Mouse (Mus musculus) liver, embryonic 15.5 days (tissue): ENCODE results near the gene Ppp1r14b. TPM values are rescaled to one million over a fixed set of nuclear protein-coding genes. Genes with fewer than 3 reads are reported as not detected.
A peak's percentile ranks its signal among the peaks of the same experiment; 100 is the strongest.

Experiments used
- ATAC-seq: fragments of 200-750 bp; cut with Nextera tagmentation; 2 replicates; pipeline ENCODE4 v1.8.0; 2017; ENCODE audit warnings: moderate number of reproducible peaks, mild to moderate bottlenecking, moderate library complexity; ENCODE audit not compliant: insufficient read depth
- H3K27ac ChIP-seq: fragments of 300-500 bp; sonication (generic); replicated peaks from 2 replicates; pipeline ENCODE4 v1.5.1; 2015; ENCODE audit warnings: mild to moderate bottlenecking, inconsistent platforms
- H3K27me3 ChIP-seq: fragments of 300-500 bp; sonication (generic); 2 replicates; pipeline ENCODE4 v1.6.1; 2015; ENCODE audit warnings: mild to moderate bottlenecking, inconsistent platforms
- H3K36me3 ChIP-seq: fragments of 300-500 bp; sonication (generic); replicated peaks from 2 replicates; pipeline ENCODE4 v1.6.1; 2015; ENCODE audit warnings: moderate library complexity, mild to moderate bottlenecking, inconsistent platforms
- H3K4me1 ChIP-seq: fragments of 300-500 bp; sonication (generic); replicated peaks from 2 replicates; pipeline ENCODE4 v1.6.1; 2015; ENCODE audit warnings: inconsistent platforms
- H3K4me2 ChIP-seq: fragments of 300-500 bp; sonication (generic); 2 replicates; pipeline ENCODE4 v1.6.1; 2015; ENCODE audit warnings: moderate library complexity, mild to moderate bottlenecking, inconsistent platforms
- H3K4me3 ChIP-seq: fragments of 300-500 bp; sonication (generic); replicated peaks from 2 replicates; pipeline ENCODE4 v1.5.1; 2015; ENCODE audit warnings: mild to moderate bottlenecking, inconsistent platforms
- H3K9ac ChIP-seq: fragments of 300-500 bp; sonication (generic); 2 replicates; pipeline ENCODE4 v1.6.1; 2015; ENCODE audit warnings: moderate library complexity, mild to moderate bottlenecking, inconsistent platforms
- H3K9me3 ChIP-seq: fragments of 300-500 bp; sonication (generic); replicated peaks from 2 replicates; pipeline ENCODE4 v1.6.1; 2016; ENCODE audit warnings: inconsistent platforms
- WGBS: fragments of 180-500 bp; shearing (Covaris S2); methylation state at CpG from one replicate; pipeline ENCODE4 v1.1.7; 2015; ENCODE audit warnings: mixed read lengths; ENCODE audit not compliant: insufficient replicate concordance; 5-methylcytosine and 5-hydroxymethylcytosine counted together
- polyA plus RNA-seq: library from polyadenylated mRNA; unstranded; fragments of >200 nt; fragmentation: Nextera tagmentation; extraction: Ambion mirVana; gene quantifications from 2 replicates; pipeline ENCODE4 v1.2.1, GENCODE M21; 2015

The Ppp1r14b gene
- polyA plus RNA-seq, 1 experiment from 2014 or later = 51.4 TPM

DNA sequence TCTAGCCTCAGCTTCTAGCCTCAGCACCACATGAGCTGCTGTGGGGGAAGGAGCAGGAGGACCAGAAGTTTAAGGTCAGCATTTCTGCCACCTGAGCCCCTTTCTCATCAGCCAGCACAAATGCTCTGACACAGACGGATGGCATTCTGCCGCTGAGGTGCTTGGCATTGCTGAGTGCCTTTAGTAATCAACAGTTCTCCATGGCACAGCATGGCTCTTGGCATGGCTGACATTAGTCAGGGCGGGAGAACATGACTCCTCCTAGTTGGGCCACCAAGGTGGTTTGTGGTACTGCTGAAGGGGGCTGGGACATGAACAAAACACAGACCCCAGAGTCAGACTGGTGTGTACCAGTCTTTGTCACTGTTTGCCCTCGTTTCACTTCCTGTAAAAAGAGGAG, 26.6 kb upstream of the Ppp1r14b start:
- ATAC-seq = no peak
- Histone ChIP-seq H3K4me2 (no peak overlapping the region), H3K4me1 (peaks cover 54% of the 10 kb centered on the region), H3K36me3 (no peaks in the 10 kb centered on the region), H3K27me3 (no peaks in the 10 kb centered on the region), H3K4me3 (no peak overlapping the region), H3K27ac (no peak overlapping the region), H3K9me3 (no peaks in the 10 kb centered on the region), H3K9ac (no peak overlapping the region)
- 62% methylated on average over 4 of the region's 4 CpGs for WGBS

DNA sequence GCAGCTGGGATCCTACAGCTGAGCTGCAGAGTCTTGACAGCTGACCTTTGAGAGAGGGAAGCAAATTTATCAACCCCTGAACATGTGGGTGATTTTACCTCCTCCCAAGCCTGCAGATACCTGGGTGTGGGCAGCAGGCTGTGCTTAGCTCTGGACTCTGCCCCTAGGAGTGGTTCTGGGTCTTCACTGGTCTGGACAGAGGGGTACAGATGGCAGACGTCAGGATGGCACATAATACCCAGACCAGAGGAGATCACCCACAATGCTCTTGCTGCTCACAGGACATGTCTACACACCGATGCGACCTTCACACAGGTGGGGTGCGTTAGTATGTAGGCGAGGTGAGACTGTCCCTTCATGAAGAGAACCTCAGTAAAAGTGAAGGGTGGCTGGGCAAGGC, 25.2 kb upstream of the Ppp1r14b start:
- peaks cover 3% of the 10 kb centered on the region; the same call in 1 of the 2 replicates for H3K36me3 ChIP-seq
- H3K4me2 ChIP-seq = no peak overlapping the region; the same call in 1 of the 2 replicates
- 80% methylated on average over 5 of the region's 5 CpGs for WGBS
- H3K9ac ChIP-seq = no peak overlapping the region
- peaks cover 57% of the 10 kb centered on the region for H3K4me1 ChIP-seq
- H3K27ac ChIP-seq = no peak overlapping the region
- no peaks in the 10 kb centered on the region for H3K9me3 ChIP-seq
- ATAC-seq = no peak
- H3K27me3 ChIP-seq = no peaks in the 10 kb centered on the region
- no peak overlapping the region for H3K4me3 ChIP-seq

DNA sequence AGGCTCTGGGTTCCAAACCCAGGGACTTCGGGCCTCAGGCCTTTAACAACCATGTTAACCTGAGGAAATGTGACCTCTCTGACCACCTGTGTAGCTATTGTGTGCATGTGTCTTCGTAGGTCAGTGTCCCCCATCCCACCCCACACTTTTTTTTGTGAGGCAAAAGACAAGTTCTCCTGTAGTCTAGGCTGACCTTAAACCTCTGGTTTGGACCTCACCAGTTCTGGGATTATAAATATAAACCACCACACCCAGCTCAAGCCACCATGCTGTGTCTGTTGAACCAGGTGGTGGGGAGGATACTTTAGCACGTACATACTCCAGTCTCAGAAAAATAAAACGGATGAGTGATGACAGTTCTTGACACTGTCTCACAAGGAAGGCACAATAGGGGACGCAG, 24.8 kb upstream of the Ppp1r14b start:
- Histone ChIP-seq H3K27me3 (no peaks in the 10 kb centered on the region), H3K4me1 (peaks cover 57% of the 10 kb centered on the region), H3K36me3 (peaks cover 7% of the 10 kb centered on the region; the same call in 1 of the 2 replicates), H3K4me3 (no peak overlapping the region), H3K9ac (no peak overlapping the region), H3K9me3 (no peaks in the 10 kb centered on the region), H3K27ac (no peak overlapping the region), H3K4me2 (peak overlapping the region; percentile 98)
- WGBS = 52% methylated on average over 5 of the region's 5 CpGs
- no peak for ATAC-seq

DNA sequence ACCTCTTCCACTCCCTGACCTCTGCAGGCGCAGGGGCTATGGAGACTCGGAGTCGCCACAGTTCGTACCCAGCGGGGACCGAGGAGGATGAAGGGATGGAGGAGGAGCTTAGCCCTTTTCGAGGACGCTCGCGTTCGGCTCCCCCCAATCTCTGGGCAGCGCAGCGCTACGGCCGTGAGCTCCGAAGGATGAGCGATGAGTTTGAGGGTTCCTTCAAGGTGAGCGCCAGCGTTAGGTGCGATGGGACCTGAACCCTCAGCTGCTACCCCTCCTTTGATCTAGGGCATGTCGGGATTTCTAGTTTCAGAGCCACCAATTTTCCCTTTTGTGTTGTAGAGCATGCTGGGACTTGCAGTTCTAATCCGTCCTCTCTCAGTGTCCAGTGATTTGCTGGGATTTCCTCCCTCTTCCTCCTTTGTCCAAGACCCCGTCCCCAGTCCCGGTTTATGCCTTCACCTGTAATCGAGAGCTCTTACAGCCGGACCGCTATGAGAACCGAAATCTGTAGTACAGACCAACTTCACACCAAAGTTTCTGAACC, 24.1 kb upstream of the Ppp1r14b start:
- ATAC-seq = peak; percentile 16
- Histone ChIP-seq H3K27ac (peak overlapping the region; percentile 91), H3K9ac (peak overlapping the region; percentile 73), H3K4me1 (peaks cover 57% of the 10 kb centered on the region), H3K4me3 (peak overlapping the region; percentile 79), H3K9me3 (no peaks in the 10 kb centered on the region), H3K4me2 (peak overlapping the region; percentile 98), H3K36me3 (peaks cover 14% of the 10 kb centered on the region), H3K27me3 (no peaks in the 10 kb centered on the region)
- under 1% methylated on average over 28 of the region's 28 CpGs for WGBS

DNA sequence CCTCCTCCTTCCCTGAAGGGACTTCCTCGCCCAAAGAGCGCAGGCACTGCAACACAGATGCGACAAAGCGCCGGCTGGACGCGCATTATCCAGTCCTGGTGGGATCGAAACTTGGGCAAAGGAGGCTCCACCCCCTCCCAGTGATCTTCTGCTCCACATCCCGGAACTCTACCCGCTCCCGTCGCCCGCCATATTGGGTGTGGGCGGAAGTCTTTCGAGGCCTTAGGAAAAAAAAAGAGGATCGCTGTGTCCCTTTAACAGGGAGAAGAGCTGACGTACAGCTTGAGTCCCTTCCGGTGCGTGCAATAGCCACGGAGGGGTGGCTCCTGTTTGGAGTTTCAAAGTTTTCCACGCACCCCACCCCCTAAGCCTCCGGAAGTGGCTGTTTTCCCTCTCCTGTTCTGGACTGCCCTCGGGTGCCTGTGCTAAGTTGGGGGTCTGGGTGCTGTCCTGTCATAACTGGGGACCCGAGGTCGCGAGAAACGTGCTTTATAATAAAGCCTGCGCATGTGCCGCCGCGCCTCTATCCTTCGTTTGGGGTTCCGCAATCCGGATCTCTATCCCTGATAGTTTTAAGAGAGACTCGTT, 23.3 kb upstream of the Ppp1r14b start:
- Histone ChIP-seq H3K9me3 (no peaks in the 10 kb centered on the region), H3K4me2 (peak overlapping the region; percentile 98), H3K4me1 (peaks cover 57% of the 10 kb centered on the region), H3K4me3 (peak overlapping the region; percentile 79), H3K9ac (peak overlapping the region; percentile 73), H3K27me3 (no peaks in the 10 kb centered on the region), H3K36me3 (peaks cover 17% of the 10 kb centered on the region), H3K27ac (peak overlapping the region; percentile 91)
- ATAC-seq = peak; percentile 70
- WGBS = under 1% methylated on average over 35 of the region's 35 CpGs

DNA sequence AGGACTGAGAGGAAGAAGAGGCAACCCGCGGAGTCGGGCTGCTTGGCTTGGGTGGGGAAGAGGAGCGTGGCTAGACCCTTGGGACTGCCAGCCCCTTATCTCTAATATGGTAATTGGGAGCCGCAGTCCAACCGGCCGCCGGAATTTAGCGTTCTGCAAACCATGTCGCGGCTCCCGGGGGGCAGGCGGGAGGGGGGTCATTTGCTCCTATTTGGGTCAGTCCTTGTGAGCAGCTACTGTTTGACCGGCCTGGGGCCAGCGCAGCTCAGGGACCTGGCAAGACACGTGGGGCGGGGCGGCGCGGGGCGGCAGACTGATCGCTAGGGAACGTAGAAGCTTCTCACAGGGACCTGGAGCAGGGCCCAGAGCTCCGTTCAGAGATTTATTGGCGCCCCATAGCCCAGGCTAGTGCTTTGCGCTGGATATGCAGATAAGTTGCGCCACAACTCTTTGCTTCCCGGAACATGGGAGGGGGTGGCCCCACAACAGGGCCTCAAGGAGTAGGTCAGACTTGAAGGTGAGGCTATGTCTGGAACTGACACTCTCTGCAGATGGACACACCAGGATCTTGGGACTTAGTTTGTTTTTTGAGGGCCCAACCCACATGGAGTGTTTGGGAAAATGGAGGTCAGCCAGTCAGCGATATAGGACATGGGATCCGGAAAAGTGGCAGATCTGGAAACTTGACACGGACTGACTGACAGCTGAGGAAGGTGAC, 22.6 kb upstream of the Ppp1r14b start:
- WGBS = 1% methylated on average over 31 of the region's 31 CpGs

DNA sequence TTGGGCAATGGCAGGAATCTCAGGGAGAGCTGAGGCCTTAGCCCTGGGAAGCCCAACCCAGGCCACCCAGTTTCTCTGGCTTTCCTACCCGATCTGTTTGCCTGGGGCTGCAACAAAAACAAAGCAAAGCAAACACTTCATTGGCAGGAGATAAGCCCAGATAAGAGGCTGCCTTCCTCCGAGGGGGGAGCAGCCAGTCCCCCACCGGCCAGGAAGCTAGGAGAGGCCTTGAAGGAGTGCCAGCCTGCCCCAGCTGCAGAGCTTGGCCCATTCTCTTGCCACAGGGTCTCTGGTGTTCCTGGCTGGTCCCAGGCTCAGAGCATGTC, 22.1 kb upstream of the Ppp1r14b start:
- Histone ChIP-seq H3K9me3 (no peaks in the 10 kb centered on the region), H3K4me3 (peak overlapping the region; percentile 79), H3K4me1 (peaks cover 55% of the 10 kb centered on the region), H3K36me3 (peaks cover 24% of the 10 kb centered on the region), H3K4me2 (peak overlapping the region; percentile 98), H3K9ac (peak overlapping the region; percentile 73; the same call in 1 of the 2 replicates), H3K27ac (peak overlapping the region; percentile 91), H3K27me3 (no peaks in the 10 kb centered on the region)
- WGBS = 3% methylated on average over 3 of the region's 3 CpGs
- ATAC-seq = no peak

More for the DNA sequence above, 22.6 kb upstream of the Ppp1r14b start:
- ATAC-seq = peak; percentile 31
- Histone ChIP-seq H3K4me1 (peaks cover 56% of the 10 kb centered on the region), H3K9ac (peak overlapping the region; percentile 73), H3K27me3 (no peaks in the 10 kb centered on the region), H3K27ac (peak overlapping the region; percentile 91), H3K4me2 (peak overlapping the region; percentile 98), H3K36me3 (peaks cover 19% of the 10 kb centered on the region), H3K4me3 (peak overlapping the region; percentile 79), H3K9me3 (no peaks in the 10 kb centered on the region)

DNA sequence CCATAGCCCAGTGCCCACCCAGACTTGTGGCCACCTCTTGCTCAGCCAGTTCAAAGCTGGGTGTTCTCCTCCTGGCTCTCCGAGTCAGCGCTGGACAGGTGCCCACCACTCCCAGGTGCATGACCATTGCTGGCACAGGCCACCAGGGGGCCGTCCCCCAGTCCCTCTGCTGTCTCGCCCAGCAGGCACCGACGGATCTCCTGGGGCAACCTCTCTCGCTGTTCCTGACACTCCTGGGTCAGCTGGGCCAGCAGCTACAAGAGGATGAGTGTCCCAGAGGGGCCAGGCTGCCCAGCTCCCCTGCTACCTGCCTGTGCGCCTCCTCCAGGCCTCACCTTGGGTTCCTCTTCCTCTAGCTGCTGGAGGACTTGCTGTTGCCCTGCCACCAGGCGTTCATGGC, 20.7 kb upstream of the Ppp1r14b start:
- ATAC-seq = no peak
- Histone ChIP-seq H3K9ac (no peak overlapping the region), H3K27me3 (no peaks in the 10 kb centered on the region), H3K36me3 (peaks cover 33% of the 10 kb centered on the region), H3K4me2 (no peak overlapping the region), H3K9me3 (no peaks in the 10 kb centered on the region), H3K4me1 (peaks cover 49% of the 10 kb centered on the region), H3K4me3 (no peak overlapping the region), H3K27ac (no peak overlapping the region)
- 69% methylated on average over 9 of the region's 9 CpGs for WGBS

DNA sequence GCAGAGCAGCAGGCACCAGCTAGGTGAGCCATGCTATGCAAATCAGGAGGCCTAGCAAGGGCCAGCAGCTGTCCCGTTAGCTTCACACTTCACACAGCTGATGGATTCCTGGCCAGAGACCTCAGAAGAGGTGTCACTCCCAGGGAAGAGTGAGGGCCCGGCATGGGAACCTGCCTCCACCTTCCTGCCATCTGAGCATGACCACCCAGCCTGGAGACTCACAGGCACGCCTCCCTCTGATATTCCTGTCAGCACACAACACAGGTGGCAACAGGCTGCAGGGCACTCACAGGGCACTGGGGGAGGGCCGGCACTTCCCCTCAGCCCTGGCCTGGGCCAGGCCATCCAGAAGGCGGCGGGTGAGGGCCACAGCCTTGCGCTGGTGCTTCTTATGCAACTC, 19.3 kb upstream of the Ppp1r14b start:
- Histone ChIP-seq H3K36me3 (peaks cover 33% of the 10 kb centered on the region), H3K4me2 (no peak overlapping the region), H3K4me1 (peaks cover 35% of the 10 kb centered on the region), H3K27me3 (no peaks in the 10 kb centered on the region), H3K27ac (no peak overlapping the region), H3K9me3 (no peaks in the 10 kb centered on the region), H3K4me3 (no peak overlapping the region), H3K9ac (no peak overlapping the region)
- 67% methylated on average over 7 of the region's 7 CpGs for WGBS
- no peak for ATAC-seq

DNA sequence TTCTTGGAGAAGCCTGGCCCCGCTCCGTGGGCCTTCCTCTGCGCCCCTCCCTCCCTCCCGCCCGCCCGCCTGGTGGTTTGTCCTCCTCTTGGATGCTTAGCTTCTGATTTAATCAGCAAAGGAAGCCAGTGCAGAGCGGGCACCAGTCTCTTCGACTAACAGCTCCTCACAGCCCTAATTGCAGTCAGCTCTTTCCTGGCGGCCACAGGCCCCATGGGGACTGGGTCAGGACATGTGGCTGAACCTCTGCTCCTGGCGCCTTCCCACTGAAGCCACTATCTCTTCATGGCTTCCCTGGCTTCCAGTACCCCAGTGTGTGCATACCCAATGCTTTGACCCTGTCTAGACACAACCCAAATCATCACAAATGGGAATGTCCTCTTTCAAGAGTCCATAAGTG, 18.3 kb upstream of the Ppp1r14b start:
- no peak overlapping the region for H3K9ac ChIP-seq
- H3K27ac ChIP-seq = no peak overlapping the region
- 62% methylated on average over 10 of the region's 10 CpGs for WGBS
- no peak for ATAC-seq
- no peaks in the 10 kb centered on the region for H3K27me3 ChIP-seq
- no peak overlapping the region for H3K4me3 ChIP-seq
- H3K4me2 ChIP-seq = no peak overlapping the region
- peaks cover 33% of the 10 kb centered on the region for H3K36me3 ChIP-seq
- peaks cover 25% of the 10 kb centered on the region for H3K4me1 ChIP-seq
- H3K9me3 ChIP-seq = no peaks in the 10 kb centered on the region

DNA sequence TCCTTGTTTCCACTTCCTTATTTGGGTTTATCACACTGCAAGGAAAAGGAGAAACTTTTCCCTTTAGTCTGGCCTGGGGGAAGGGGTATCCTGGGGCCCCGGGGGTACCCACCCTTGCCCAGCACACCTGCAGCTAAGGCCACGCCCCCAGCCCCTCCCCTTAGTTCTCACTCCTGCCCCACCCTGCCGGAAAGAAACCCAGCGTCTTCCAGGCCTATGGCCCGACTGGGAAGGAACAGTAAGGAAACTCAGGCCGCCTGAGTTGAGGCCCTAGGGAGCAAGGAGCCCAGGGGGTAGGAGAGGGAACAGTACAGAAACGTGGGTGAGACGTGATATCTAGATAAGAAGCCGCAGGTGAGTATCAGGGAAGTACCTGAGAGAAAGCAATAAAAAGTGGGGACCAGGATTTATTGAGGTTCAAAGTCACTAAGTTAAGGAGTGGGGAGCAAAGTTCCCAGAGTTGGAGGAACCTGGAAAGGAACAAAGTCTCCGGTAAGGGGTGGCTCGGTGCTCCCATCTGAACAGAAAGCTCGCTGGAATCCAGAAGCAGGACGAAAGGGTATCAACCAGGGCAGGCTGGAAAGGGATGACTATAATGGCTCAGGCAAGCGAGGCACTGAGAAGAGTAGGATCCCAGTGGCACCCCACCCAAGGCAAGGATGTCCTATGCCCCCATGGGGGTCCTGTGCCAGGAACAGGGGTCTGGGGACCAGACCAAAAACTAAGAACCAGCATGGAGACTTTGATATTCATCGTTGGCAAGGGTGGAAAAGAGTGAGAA, 6.1 kb upstream of the Ppp1r14b start:
- Histone ChIP-seq H3K9me3 (no peaks in the 10 kb centered on the region), H3K27ac (no peak overlapping the region), H3K4me3 (peak overlapping the region; percentile 66), H3K27me3 (peaks cover 22% of the 10 kb centered on the region), H3K9ac (peak overlapping the region; percentile 75), H3K4me2 (peak overlapping the region; percentile 97), H3K4me1 (peaks cover 66% of the 10 kb centered on the region), H3K36me3 (peaks cover 17% of the 10 kb centered on the region; the same call in 1 of the 2 replicates)
- 7% methylated on average over 15 of the region's 15 CpGs for WGBS
- ATAC-seq = no peak
